Mouse (Mus musculus) spleen, adult 10 weeks (tissue): ENCODE data around the gene Glod5. TPM values are rescaled to one million over a fixed set of nuclear protein-coding genes. Genes with fewer than 3 reads are reported as not detected.

Experiments
- polyA plus RNA-seq: library from polyadenylated mRNA; stranded (reverse); fragments of 350-450 nt; fragmentation: Illumina TruSeq; extraction: RNeasy Lipid Tissue Mini Kit (QIAGEN cat#74804); gene quantifications from one replicate; pipeline ENCODE4 v1.2.3, GENCODE M21; 2015; ENCODE audit warnings: low replicate concordance; ENCODE audit not compliant: insufficient read depth

Glod5 gene
- not detected for polyA plus RNA-seq

GRCm38 (mm10) chrX:8018286-8018685 is at the start of gene Glod5:
Gene Glod5, minus strand, starts transcription at chrX:8018492.

DNA sequence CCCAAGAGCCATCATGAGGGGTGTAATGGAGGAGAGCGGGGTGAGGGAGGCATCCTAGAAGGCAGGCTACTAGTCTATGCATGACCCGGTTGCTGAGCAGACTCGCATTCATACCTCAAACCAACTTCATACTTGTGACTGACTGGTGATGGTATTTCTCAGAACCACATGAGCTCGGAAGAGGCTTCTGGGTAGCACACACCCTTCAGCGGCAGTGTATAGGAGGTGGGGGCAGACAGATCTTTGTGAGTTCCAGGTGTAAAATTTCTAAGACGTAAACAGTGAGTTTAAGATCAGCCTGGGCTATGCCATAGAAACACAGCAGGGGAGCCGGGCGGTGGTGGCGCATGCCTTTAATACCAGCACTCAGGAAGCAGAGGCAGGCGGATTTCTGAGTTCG is 40.4 kb downstream of the Glod5 start, which contains the start of gene Gata1:
Gene Gata1 (minus strand): TSS at position 180 of the 400 bp plus-strand sequence.

Other genes with a start within 250 kb of the Glod5 start
- gene Gripap1, start 228.7 kb downstream of the Glod5 start, polyA plus RNA-seq = 207 TPM
- 2.4 TPM for gene Kcnd1, start 196.2 kb downstream of the Glod5 start, polyA plus RNA-seq
- 173 TPM for gene Otud5, start 177.1 kb downstream of the Glod5 start, polyA plus RNA-seq
- 38.2 TPM for gene Pim2, start 140.2 kb downstream of the Glod5 start, polyA plus RNA-seq
- gene Slc35a2, start 134.5 kb downstream of the Glod5 start, polyA plus RNA-seq = 18.6 TPM
- gene Pqbp1, start 119.2 kb downstream of the Glod5 start, polyA plus RNA-seq = 129 TPM
- 22.6 TPM for gene Timm17b, start 119.1 kb downstream of the Glod5 start, polyA plus RNA-seq
- not detected for gene Gm10491, start 110.7 kb downstream of the Glod5 start, polyA plus RNA-seq
- gene Gm10490, start 109.0 kb downstream of the Glod5 start, polyA plus RNA-seq = not detected
- not detected for gene Pcsk1n, start 98.7 kb downstream of the Glod5 start, polyA plus RNA-seq
- not detected for gene Eras, start 89.9 kb downstream of the Glod5 start, polyA plus RNA-seq
- 14.7 TPM for gene Hdac6, start 70.6 kb downstream of the Glod5 start, polyA plus RNA-seq
- 6.3 TPM for gene Gata1, start 40.4 kb downstream of the Glod5 start, polyA plus RNA-seq
- 31.7 TPM for gene Suv39h1, start 56.3 kb upstream of the Glod5 start, polyA plus RNA-seq
- gene Was, start 72.0 kb upstream of the Glod5 start, polyA plus RNA-seq = 85.1 TPM
- gene Wdr13, start 114.4 kb upstream of the Glod5 start, polyA plus RNA-seq = 44.9 TPM
- 722 TPM for gene Rbm3, start 127.4 kb upstream of the Glod5 start, polyA plus RNA-seq
- 6.9 TPM for gene Tbc1d25, start 157.7 kb upstream of the Glod5 start, polyA plus RNA-seq
- 35.9 TPM for gene Ebp, start 175.0 kb upstream of the Glod5 start, polyA plus RNA-seq
- 1.4 TPM for gene Porcn, start 188.0 kb upstream of the Glod5 start, polyA plus RNA-seq
- 15.5 TPM for gene Ftsj1, start 233.9 kb upstream of the Glod5 start, polyA plus RNA-seq